Mouse (Mus musculus) forebrain, postnatal 0 days (tissue): ENCODE measurements at regions not wholly inside any gene's neighbourhood (a gene's known extent, or its start where the extent isn't known, plus 50 kb on each side); places are given as distances from the start of the nearest gene placed in this dataset.

ENCODE experiments used
- ATAC-seq: fragments of 200-750 bp; cut with Nextera tagmentation; 2 replicates; pipeline ENCODE4 v1.8.0; 2017; ENCODE audit warnings: mild to moderate bottlenecking, moderate library complexity
- DNase-seq: peaks from one replicate; pipeline ENCODE4 v3.0.0-alpha.2; 2015
- H3K27ac ChIP-seq: fragments of 300-500 bp; sonication (generic); 2 replicates; pipeline ENCODE4 v1.5.1; 2014; ENCODE audit warnings: low read depth, mild to moderate bottlenecking, antibody characterized with exemption, low read length, moderate library complexity, mixed read lengths
- H3K27me3 ChIP-seq: fragments of 300-500 bp; sonication (generic); 2 replicates; pipeline ENCODE4 v1.6.1; 2014; ENCODE audit warnings: mild to moderate bottlenecking, low read length, mixed read lengths; ENCODE audit not compliant: insufficient read depth
- H3K36me3 ChIP-seq: fragments of 300-500 bp; sonication (generic); 2 replicates; pipeline ENCODE4 v1.6.1; 2014; ENCODE audit warnings: mild to moderate bottlenecking, moderate library complexity; ENCODE audit not compliant: insufficient read depth
- H3K4me1 ChIP-seq: fragments of 300-500 bp; sonication (generic); 2 replicates; pipeline ENCODE4 v1.6.1; 2014; ENCODE audit warnings: antibody characterized with exemption; ENCODE audit not compliant: insufficient read depth
- H3K4me2 ChIP-seq: fragments of 300-500 bp; sonication (generic); 2 replicates; pipeline ENCODE4 v1.6.1; 2014; ENCODE audit warnings: low read depth, mild to moderate bottlenecking, moderate library complexity
- H3K4me3 ChIP-seq: fragments of 300-500 bp; sonication (generic); 2 replicates; pipeline ENCODE4 v1.5.1; 2014; ENCODE audit warnings: low read depth, low read length, mixed read lengths
- H3K9ac ChIP-seq: fragments of 300-500 bp; sonication (generic); 2 replicates; pipeline ENCODE4 v1.6.1; 2014; ENCODE audit warnings: mild to moderate bottlenecking
- H3K9me3 ChIP-seq: fragments of 300-500 bp; sonication (generic); 2 replicates; pipeline ENCODE4 v1.6.1; 2016; ENCODE audit warnings: low read length
- CTCF ChIP-seq: sonication (generic); IDR thresholded peaks from 2 replicates; pipeline ENCODE4 v1.5.1; 2016; ENCODE audit warnings: antibody characterized with exemption, control low read depth, low read depth
- WGBS: fragments of 180-500 bp; shearing (Covaris S2); extraction: QIAGEN DNeasy Blood & Tissue Kit; methylation state at CpG from one replicate; pipeline ENCODE4 v1.1.7; 2014; 5-methylcytosine and 5-hydroxymethylcytosine counted together

- H3K27ac ChIP-seq: no peak overlapping the region
- H3K9ac ChIP-seq: no peak overlapping the region
- DNase-seq (no peak), ATAC-seq (no peak)
- H3K9me3 ChIP-seq: no peaks in the 10 kb centered on the region
- H3K4me3 ChIP-seq: no peak overlapping the region
- no peaks in the 10 kb centered on the region for H3K4me1 ChIP-seq
- TF ChIP-seq CTCF: no peak
- H3K4me2 ChIP-seq: no peak overlapping the region
- no peaks in the 10 kb centered on the region for H3K36me3 ChIP-seq
- 74% methylated on average over 5 of the region's 5 CpGs for WGBS
- H3K27me3 ChIP-seq: no peaks in the 10 kb centered on the region
Observed at GRCm38 (mm10) chr6:28986756-28987155, 73.3 kb upstream of the Lep start.

GRCm38 (mm10) chr6:28987386-28987785 lies 72.6 kb upstream of the Lep start:
- Histone ChIP-seq H3K4me2 (no peak overlapping the region), H3K27me3 (no peaks in the 10 kb centered on the region), H3K9me3 (no peaks in the 10 kb centered on the region), H3K4me3 (no peak overlapping the region), H3K9ac (no peak overlapping the region), H3K36me3 (no peaks in the 10 kb centered on the region), H3K27ac (no peak overlapping the region), H3K4me1 (no peaks in the 10 kb centered on the region)
- 65% methylated on average over 7 of the region's 7 CpGs for WGBS
- ATAC-seq: no peak
- TF ChIP-seq CTCF: no peak
- no peak for DNase-seq

GRCm38 (mm10) chr6:28989433-28989832 lies 70.6 kb upstream of the Lep start:
- DNase-seq: peak; percentile 41
- H3K27me3 ChIP-seq: no peaks in the 10 kb centered on the region
- H3K4me2 ChIP-seq: no peak overlapping the region
- TF ChIP-seq CTCF: no peak
- no peak overlapping the region for H3K4me3 ChIP-seq
- no peaks in the 10 kb centered on the region for H3K4me1 ChIP-seq
- ATAC-seq: no peak
- H3K27ac ChIP-seq: no peak overlapping the region
- H3K9ac ChIP-seq: no peak overlapping the region
- WGBS: 57% methylated on average over 10 of the region's 10 CpGs
- H3K9me3 ChIP-seq: no peaks in the 10 kb centered on the region
- no peaks in the 10 kb centered on the region for H3K36me3 ChIP-seq

GRCm38 (mm10) chr6:28990210-28990609 lies 69.8 kb upstream of the Lep start:
- 69% methylated on average over 5 of the region's 5 CpGs for whole genome bisulfite sequencing

GRCm38 (mm10) chr6:28994481-28994880 lies 65.5 kb upstream of the Lep start:
- TF ChIP-seq CTCF: no peak
- Histone ChIP-seq H3K4me3 (no peak overlapping the region), H3K4me2 (no peak overlapping the region), H3K9ac (no peak overlapping the region), H3K4me1 (no peaks in the 10 kb centered on the region), H3K27me3 (no peaks in the 10 kb centered on the region), H3K36me3 (no peaks in the 10 kb centered on the region), H3K27ac (no peak overlapping the region), H3K9me3 (no peaks in the 10 kb centered on the region)
- 85% methylated on average over 4 of the region's 4 CpGs for WGBS
- ATAC-seq (no peak), DNase-seq (no peak)

More at GRCm38 (mm10) chr6:28990210-28990609, 69.8 kb upstream of the Lep start:
- ATAC-seq (no peak), DNase-seq (no peak)
- Histone ChIP-seq H3K36me3 (no peaks in the 10 kb centered on the region), H3K4me2 (no peak overlapping the region), H3K27me3 (no peaks in the 10 kb centered on the region), H3K27ac (no peak overlapping the region), H3K9me3 (no peaks in the 10 kb centered on the region), H3K9ac (no peak overlapping the region), H3K4me3 (no peak overlapping the region), H3K4me1 (no peaks in the 10 kb centered on the region)
- no peak for TF ChIP-seq CTCF

GRCm38 (mm10) chr6:28995701-28996100 lies 64.3 kb upstream of the Lep start:
- Histone ChIP-seq H3K27me3 (no peaks in the 10 kb centered on the region), H3K4me1 (no peaks in the 10 kb centered on the region), H3K9me3 (no peaks in the 10 kb centered on the region), H3K27ac (no peak overlapping the region), H3K4me2 (no peak overlapping the region), H3K36me3 (no peaks in the 10 kb centered on the region), H3K9ac (no peak overlapping the region), H3K4me3 (no peak overlapping the region)
- WGBS: 45% methylated on average over 10 of the region's 10 CpGs
- no peak for ATAC-seq
- no peak for DNase-seq
- TF ChIP-seq CTCF: no peak

- no peak for ATAC-seq
- Histone ChIP-seq H3K4me1 (no peaks in the 10 kb centered on the region), H3K4me2 (no peak overlapping the region), H3K4me3 (no peak overlapping the region), H3K27ac (no peak overlapping the region), H3K36me3 (no peaks in the 10 kb centered on the region), H3K9me3 (no peaks in the 10 kb centered on the region), H3K27me3 (no peaks in the 10 kb centered on the region), H3K9ac (no peak overlapping the region)
- no peak for DNase-seq
- no peak for TF ChIP-seq CTCF
- 74% methylated on average over 10 of the region's 10 CpGs for WGBS
Observed at GRCm38 (mm10) chr6:28999386-29000094, 60.5 kb upstream of the Lep start.
